Mouse (Mus musculus) intestine, embryonic 14.5 days (tissue): ENCODE data around the gene Cdk5rap1. TPM values are rescaled to one million over a fixed set of nuclear protein-coding genes. Genes with fewer than 3 reads are reported as not detected.
"Not testable (repeated sequence)": the region's sequence is repeated elsewhere in the genome, so short reads cannot be mapped to it uniquely, and the experiment has no call there.

ENCODE experiments used
- ATAC-seq: fragments of 200-750 bp; cut with Nextera tagmentation; replicated peaks from 2 replicates; pipeline ENCODE4 v1.8.0; 2017; ENCODE audit warnings: low read depth, moderate number of reproducible peaks, moderate TSS enrichment, moderate library complexity; ENCODE audit not compliant: low FRiP score, low TSS enrichment
- DNase-seq: peaks from one replicate; pipeline ENCODE4 v3.0.0-alpha.2; 2018; ENCODE audit warnings: low spot score
- H3K27ac ChIP-seq: fragments of 300-500 bp; sonication (generic); 2 replicates; pipeline ENCODE4 v1.5.1; 2014; ENCODE audit warnings: low read depth, mild to moderate bottlenecking, control low read depth
- H3K27me3 ChIP-seq: fragments of 300-500 bp; sonication (generic); replicated peaks from 2 replicates; pipeline ENCODE4 v1.6.1; 2014; ENCODE audit warnings: low read length, control low read depth; ENCODE audit not compliant: control insufficient read depth, insufficient read depth
- H3K36me3 ChIP-seq: fragments of 300-500 bp; sonication (generic); 2 replicates; pipeline ENCODE4 v1.6.1; 2014; ENCODE audit warnings: low read length, control low read depth; ENCODE audit not compliant: control insufficient read depth, insufficient read depth
- H3K4me1 ChIP-seq: fragments of 300-500 bp; sonication (generic); replicated peaks from 2 replicates; pipeline ENCODE4 v1.6.1; 2014; ENCODE audit warnings: low read length, control low read depth, mixed read lengths; ENCODE audit not compliant: control insufficient read depth, insufficient read depth
- H3K4me2 ChIP-seq: fragments of 300-500 bp; sonication (generic); 2 replicates; pipeline ENCODE4 v1.6.1; 2014; ENCODE audit warnings: low read length
- H3K4me3 ChIP-seq: fragments of 300-500 bp; sonication (generic); 2 replicates; pipeline ENCODE4 v1.5.1; 2014; ENCODE audit warnings: low read depth, low read length, control low read depth, mixed read lengths
- H3K9ac ChIP-seq: fragments of 300-500 bp; sonication (generic); 2 replicates; pipeline ENCODE4 v1.6.1; 2014; ENCODE audit warnings: mild to moderate bottlenecking, low read length
- H3K9me3 ChIP-seq: fragments of 300-500 bp; sonication (generic); 2 replicates; pipeline ENCODE4 v1.6.1; 2016; ENCODE audit warnings: low read length, control low read depth; ENCODE audit not compliant: control insufficient read depth
- WGBS: fragments of 180-500 bp; shearing (Covaris S2); extraction: QIAGEN DNeasy Blood & Tissue Kit; methylation state at CpG from one replicate; pipeline ENCODE4 v1.1.7; 2014; 5-methylcytosine and 5-hydroxymethylcytosine counted together
- polyA plus RNA-seq: library from polyadenylated mRNA; unstranded; fragments of >200 nt; fragmentation: Nextera tagmentation; extraction: Ambion mirVana; gene quantifications from 2 replicates; pipeline ENCODE4 v1.2.1, GENCODE M21; 2014

Gene Cdk5rap1
- polyA plus RNA-seq, 1 experiment from 2014 or later = 9.5 TPM

DNA sequence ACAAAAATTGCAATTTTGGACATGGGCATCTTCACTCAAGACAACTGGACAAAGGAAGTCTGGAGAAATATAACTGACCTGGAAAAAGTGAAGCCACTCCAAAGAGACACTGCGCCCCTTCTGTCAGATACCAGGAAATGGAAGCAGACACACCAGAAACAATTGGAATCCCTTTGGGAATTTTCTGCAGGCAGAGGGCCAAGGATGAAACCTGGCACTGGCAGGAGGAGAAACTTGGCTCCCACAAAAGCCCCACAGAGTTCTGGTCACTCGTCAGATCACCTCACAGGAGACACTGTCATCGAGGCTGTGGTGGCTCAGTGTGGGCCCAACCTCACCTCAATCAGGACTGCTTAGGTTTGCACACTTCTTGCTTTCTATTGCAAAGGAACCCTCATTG lies 21.8 kb upstream of the Cdk5rap1 start:
- WGBS = 88% methylated on average over 3 of the region's 3 CpGs
- Histone ChIP-seq H3K9me3 (no peaks in the 10 kb centered on the region), H3K4me2 (no peak overlapping the region), H3K27ac (no peak overlapping the region), H3K4me1 (no peaks in the 10 kb centered on the region), H3K36me3 (no peaks in the 10 kb centered on the region), H3K9ac (no peak overlapping the region), H3K4me3 (no peak overlapping the region), H3K27me3 (no peaks in the 10 kb centered on the region)
- DNase-seq = no peak
- ATAC-seq = no peak

DNA sequence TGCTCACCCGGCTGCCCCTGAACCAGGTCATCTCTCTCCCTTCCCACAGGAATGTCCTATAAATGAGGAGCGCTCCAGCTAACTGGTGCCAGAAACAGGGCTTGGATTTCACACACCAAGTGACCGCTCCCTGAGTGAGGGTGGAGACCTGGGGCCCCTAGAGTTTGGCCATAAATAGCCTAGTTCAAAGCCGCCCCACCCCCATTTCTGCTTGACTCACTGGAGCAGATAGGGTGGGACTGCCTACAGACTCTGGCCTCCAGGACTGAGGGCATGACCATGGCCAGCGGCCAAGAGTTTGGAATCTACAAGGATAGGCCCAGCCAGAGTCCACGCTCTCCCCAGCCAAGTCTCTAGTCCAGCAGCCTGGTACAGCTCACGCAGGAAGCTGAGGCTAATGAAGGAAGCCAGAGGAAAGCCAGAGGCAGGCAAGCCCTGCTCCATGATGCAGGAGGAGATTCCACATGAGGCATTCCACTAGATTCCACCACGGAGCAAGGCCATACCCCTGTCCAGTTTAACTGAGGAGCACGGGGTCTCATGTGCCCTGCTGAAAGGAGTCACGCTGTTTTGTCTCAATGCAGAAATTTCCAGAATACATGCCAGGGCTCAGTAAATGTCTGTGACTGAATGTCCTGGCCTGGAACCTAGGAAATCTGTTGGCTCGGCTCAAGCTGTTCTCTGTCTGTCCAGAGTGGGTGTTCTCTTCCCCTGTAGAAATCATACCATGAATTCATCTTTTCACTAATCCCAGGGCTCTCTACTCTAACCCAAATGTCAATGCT lies 17.6 kb upstream of the Cdk5rap1 start:
- Histone ChIP-seq H3K27me3 (no peaks in the 10 kb centered on the region), H3K4me2 (no peak overlapping the region), H3K9ac (no peak overlapping the region), H3K4me1 (no peaks in the 10 kb centered on the region), H3K4me3 (no peak overlapping the region), H3K27ac (no peak overlapping the region), H3K9me3 (no peaks in the 10 kb centered on the region), H3K36me3 (no peaks in the 10 kb centered on the region)
- 74% methylated on average over 11 of the region's 11 CpGs for WGBS
- ATAC-seq (peak; percentile 50; the same call in 1 of the 2 replicates), DNase-seq (no peak)

DNA sequence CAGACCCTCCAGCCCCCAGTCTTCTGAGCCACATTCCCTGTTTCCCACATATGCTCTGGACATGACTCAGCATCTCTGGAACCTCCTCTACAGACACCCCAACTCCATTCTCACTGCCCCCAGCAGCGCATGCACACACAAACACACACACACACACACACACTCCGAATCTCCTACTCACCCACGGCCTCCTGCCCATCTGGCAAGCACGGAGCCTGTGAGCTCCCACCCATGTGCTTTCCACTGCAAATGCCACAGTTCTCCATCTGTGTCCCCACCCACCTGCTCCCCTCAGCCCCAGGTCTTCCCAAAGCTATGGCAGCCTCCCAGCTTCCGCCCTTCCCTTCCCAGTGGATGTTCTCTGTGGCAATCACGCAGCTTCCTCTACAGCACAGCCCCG lies 6.3 kb upstream of the Cdk5rap1 start:
- no peak for DNase-seq
- no peak for ATAC-seq
- Histone ChIP-seq H3K36me3 (no peaks in the 10 kb centered on the region), H3K4me3 (no peak overlapping the region), H3K9ac (no peak overlapping the region), H3K9me3 (no peaks in the 10 kb centered on the region), H3K27me3 (no peaks in the 10 kb centered on the region), H3K4me2 (no peak overlapping the region), H3K27ac (no peak overlapping the region), H3K4me1 (no peaks in the 10 kb centered on the region)
- WGBS = 81% methylated on average over 7 of the region's 7 CpGs

DNA sequence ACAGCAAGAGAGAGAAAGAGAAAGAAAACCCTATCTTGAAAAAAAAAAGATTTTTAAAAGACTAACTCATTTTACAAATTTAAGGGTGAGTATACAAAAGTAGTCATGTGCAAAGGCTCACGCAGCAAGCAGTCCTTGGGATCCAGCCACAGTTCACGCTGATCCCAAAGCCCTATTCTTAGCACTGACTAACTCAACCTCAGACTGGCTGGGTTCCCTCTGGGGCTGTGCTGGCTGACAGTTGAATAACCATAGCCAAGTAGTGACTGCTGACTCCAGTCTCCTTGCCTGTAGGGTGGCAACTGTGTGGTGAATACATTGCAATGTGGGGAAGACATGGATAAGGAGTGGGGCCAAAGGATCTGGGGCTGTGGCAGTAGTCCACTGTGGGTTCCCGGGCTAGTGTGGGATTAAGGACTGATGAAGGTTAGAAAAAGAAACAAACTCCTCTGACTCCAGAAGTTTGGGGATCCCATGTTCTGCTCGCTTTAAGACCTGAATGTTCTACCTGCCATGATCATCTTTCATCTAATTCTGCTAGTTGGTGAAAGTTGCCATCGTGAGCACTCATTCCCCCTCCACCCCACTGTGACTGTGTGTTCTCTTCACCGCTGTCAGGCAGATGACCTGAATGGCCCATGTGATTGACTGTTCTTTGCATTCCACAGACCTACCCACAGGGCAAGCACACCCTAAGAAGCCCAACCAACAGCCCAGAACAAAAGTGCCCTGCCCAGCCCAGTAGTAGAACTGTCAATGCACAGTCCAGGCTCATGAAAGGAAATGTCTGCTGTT lies 2.2 kb upstream of the Cdk5rap1 start:
- ATAC-seq (no peak), DNase-seq (no peak)
- H3K36me3 ChIP-seq = peaks cover 3% of the 10 kb centered on the region; the same call in 1 of the 2 replicates
- H3K27me3 ChIP-seq = no peaks in the 10 kb centered on the region
- H3K4me1 ChIP-seq = 0 out of 2 replicates have a peak, but pooled peaks cover 5% of the 10 kb centered on the region
- H3K9ac ChIP-seq = no peak overlapping the region
- 76% methylated on average over 6 of the region's 6 CpGs for WGBS
- H3K27ac ChIP-seq = no peak overlapping the region
- no peaks in the 10 kb centered on the region for H3K9me3 ChIP-seq
- no peak overlapping the region for H3K4me3 ChIP-seq
- no peak overlapping the region for H3K4me2 ChIP-seq

DNA sequence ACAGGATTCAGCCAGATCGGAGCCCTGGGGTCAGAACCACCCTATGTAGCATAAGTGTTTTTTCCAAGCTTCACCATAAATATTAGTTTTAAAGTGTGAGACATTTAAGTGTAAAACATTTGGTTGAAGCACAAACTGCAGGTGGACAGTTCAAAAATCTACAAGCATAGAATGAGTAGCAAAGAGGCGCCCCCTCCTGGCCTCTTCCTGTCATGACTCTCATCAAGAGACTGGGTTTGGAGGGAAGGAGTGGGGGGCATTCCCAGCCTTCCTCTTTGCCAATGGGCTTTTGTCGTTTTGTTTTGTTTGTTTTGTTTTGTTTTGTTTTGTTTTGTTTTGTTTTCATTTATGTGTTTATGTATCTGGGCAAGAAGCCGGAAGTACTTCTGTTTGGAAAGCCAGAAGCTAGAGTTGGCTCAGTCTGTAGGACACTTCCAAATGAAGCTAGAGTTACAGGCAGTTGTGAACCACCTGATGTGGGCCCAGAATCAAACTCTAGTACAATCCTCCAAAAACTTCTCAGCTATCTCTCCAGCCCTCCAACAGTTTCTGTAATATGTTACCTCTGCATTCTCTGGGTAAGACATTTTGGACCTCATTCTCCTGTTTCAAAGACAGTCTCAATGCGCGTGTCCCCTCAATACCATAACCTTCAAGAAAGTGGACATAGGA lies 1.3 kb upstream of the Cdk5rap1 start:
- Histone ChIP-seq H3K4me2 (no peak overlapping the region), H3K9ac (no peak overlapping the region), H3K27ac (no peak overlapping the region), H3K27me3 (no peaks in the 10 kb centered on the region), H3K36me3 (peaks cover 5% of the 10 kb centered on the region; the same call in 1 of the 2 replicates), H3K9me3 (no peaks in the 10 kb centered on the region), H3K4me1 (0 out of 2 replicates have a peak, but pooled peaks cover 5% of the 10 kb centered on the region), H3K4me3 (no peak overlapping the region)
- DNase-seq (peak; percentile 75), ATAC-seq (no peak)
- WGBS = 59% methylated on average over 6 of the region's 6 CpGs

DNA sequence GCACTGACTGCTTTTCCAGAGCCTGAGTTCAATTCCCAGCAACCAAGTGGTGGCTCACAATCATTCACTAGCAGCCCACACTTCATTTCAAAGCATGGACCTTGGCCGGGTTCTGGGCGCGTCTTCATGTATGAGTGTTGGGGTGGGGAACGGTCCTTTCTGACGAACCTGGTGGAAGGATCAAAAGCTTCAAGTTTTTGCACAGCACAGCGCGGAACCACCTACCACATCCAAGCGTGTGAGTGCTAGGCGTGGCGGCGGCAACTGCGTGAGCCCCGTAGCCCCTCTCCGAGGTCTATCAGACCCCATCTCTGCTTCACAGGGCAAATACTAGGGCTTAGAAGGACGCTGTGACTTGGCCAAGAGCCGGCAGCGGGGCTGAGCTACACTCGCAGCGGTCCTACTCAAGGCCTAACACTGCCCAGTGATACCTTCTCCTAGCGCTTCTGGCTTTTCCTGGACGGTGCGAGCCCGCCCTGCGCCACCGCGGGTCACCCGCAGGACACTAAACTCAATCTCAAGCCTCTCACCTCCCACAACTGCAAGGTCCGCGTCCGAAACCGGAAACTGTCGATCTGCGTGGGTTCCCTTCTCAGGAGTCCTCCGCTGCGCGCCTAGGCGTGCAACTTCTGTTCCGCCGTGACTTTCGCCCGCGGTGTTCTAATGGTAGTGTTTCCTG lies 520 bp downstream of the Cdk5rap1 start:
- Histone ChIP-seq H3K4me3 (peak overlapping the region; percentile 96), H3K27me3 (no peaks in the 10 kb centered on the region), H3K36me3 (peaks cover 18% of the 10 kb centered on the region), H3K27ac (peak overlapping the region; percentile 83), H3K9me3 (no peaks in the 10 kb centered on the region), H3K9ac (peak overlapping the region; percentile 96), H3K4me2 (peak overlapping the region; percentile 81), H3K4me1 (0 out of 2 replicates have a peak, but pooled peaks cover 5% of the 10 kb centered on the region)
- ATAC-seq (peak; percentile 90), DNase-seq (peak; percentile 96)
- under 1% methylated on average over 42 of the region's 42 CpGs for WGBS

DNA sequence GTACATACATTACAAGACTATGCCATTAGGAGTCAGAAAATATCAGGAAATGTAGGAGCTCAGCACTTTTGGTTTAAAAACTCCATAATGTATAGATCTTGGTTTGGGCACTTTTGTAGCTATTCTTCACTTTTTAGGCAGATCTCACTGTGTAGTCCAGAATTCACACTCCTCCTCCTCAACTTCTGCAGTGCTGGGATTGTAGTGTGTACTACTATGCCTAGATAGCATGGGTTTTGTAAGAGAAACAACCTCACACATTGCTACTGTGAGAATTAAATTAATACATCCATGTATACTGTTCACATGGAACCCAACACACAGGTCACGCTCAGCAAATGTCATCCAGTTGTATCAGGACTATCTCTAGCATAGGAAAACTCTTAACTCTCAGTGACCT lies 5.3 kb downstream of the Cdk5rap1 start:
- no peak for DNase-seq
- Histone ChIP-seq H3K9ac (no peak overlapping the region), H3K4me1 (0 out of 2 replicates have a peak, but pooled peaks cover 5% of the 10 kb centered on the region), H3K4me3 (no peak overlapping the region), H3K9me3 (no peaks in the 10 kb centered on the region), H3K36me3 (peaks cover 50% of the 10 kb centered on the region), H3K27me3 (no peaks in the 10 kb centered on the region), H3K27ac (no peak overlapping the region), H3K4me2 (no peak overlapping the region)
- ATAC-seq = no peak
- WGBS = 91% methylated on average over 1 of the region's 1 CpGs

DNA sequence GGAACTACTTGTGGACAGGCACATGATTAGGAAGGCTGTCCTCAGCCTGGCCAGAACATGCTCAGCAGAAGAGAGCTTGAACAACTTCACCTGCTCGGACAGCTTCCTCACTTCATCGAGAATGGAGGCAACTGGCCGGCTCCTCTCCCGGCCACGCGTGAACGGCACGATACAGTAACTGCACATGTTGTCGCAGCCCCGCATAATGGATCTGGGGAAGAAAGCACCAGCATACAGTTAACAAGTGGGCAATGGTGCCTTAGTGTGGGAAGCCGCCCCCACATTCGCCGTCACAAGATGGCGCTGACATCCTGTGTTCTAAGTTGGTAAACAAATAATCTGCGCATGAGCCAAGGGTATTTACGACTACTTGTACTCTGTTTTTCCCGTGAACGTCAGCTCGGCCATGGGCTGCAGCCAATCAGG lies 18.8 kb downstream of the Cdk5rap1 start:
- 70% methylated on average over 14 of the region's 19 CpGs for WGBS

More for the DNA sequence above, 18.8 kb downstream of the Cdk5rap1 start:
- not testable (repeated sequence) for H3K27me3 ChIP-seq, H3K4me1 ChIP-seq, H3K9me3 ChIP-seq
- Histone ChIP-seq H3K4me2 (peak overlapping the region; percentile 32), H3K9ac (peak overlapping the region; percentile 14; the same call in 1 of the 2 replicates), H3K27ac (0 out of 2 replicates have a peak overlapping the region, but pooled peaks have one; percentile 9), H3K4me3 (peak overlapping the region; percentile 25), H3K36me3 (peaks cover 13% of the 10 kb centered on the region; the same call in 1 of the 2 replicates)
- DNase-seq = peak; percentile 54
- ATAC-seq = 0 out of 2 replicates have a peak, but pooled peaks have one; percentile 60
